Mouse (Mus musculus): Measurements from ENCODE around the gene Grik1. TPM values are rescaled to one million over a fixed set of nuclear protein-coding genes. Genes with fewer than 3 reads are reported as not detected.

The Grik1 gene
- polyA plus RNA-seq, 1 experiment from 2014 or later = 0.10 TPM

GRCm38 (mm10) chr16:87913781-87914180, 376.3 kb downstream of the Grik1 start:
- 74% methylated on average over 5 of the region's 5 CpGs for WGBS (ENCODE audit: insufficient replicate concordance)
- no peaks in the 10 kb centered on the region for H3K4me1 ChIP-seq
- no peak for ATAC-seq
- H3K27ac ChIP-seq = no peak overlapping the region
- no peaks in the 10 kb centered on the region for H3K9me3 ChIP-seq (replicated peaks)
- no peak overlapping the region for H3K9ac ChIP-seq
- no peaks in the 10 kb centered on the region for H3K36me3 ChIP-seq
- H3K4me2 ChIP-seq = no peak overlapping the region
- no peak overlapping the region for H3K4me3 ChIP-seq
- H3K27me3 ChIP-seq (replicated peaks) = no peaks in the 10 kb centered on the region

- H3K4me3 ChIP-seq = no peak overlapping the region
- no peaks in the 10 kb centered on the region for H3K4me1 ChIP-seq
- H3K9ac ChIP-seq = no peak overlapping the region
- ATAC-seq = no peak
- H3K4me2 ChIP-seq = no peak overlapping the region
- no peaks in the 10 kb centered on the region for H3K27me3 ChIP-seq (replicated peaks)
- H3K9me3 ChIP-seq (replicated peaks) = no peaks in the 10 kb centered on the region
- 37% methylated on average over 2 of the region's 2 CpGs for WGBS (ENCODE audit: insufficient replicate concordance)
- H3K36me3 ChIP-seq = no peaks in the 10 kb centered on the region
- H3K27ac ChIP-seq = no peak overlapping the region
Observed at GRCm38 (mm10) chr16:87911201-87911600, 378.9 kb downstream of the Grik1 start.

GRCm38 (mm10) chr16:87902049-87902448, 388.0 kb downstream of the Grik1 start:
- Histone ChIP-seq H3K9me3 (replicated peaks) (0 out of 2 replicates have a peak, but pooled peaks cover 6% of the 10 kb centered on the region), H3K36me3 (no peaks in the 10 kb centered on the region), H3K4me2 (no peak overlapping the region), H3K27ac (no peak overlapping the region), H3K4me3 (no peak overlapping the region), H3K9ac (no peak overlapping the region), H3K27me3 (replicated peaks) (no peaks in the 10 kb centered on the region), H3K4me1 (no peaks in the 10 kb centered on the region)
- no peak for ATAC-seq
- 77% methylated on average over 9 of the region's 9 CpGs for WGBS (ENCODE audit: insufficient replicate concordance)

GRCm38 (mm10) chr16:87901189-87901588, 388.9 kb downstream of the Grik1 start:
- Histone ChIP-seq H3K4me3 (no peak overlapping the region), H3K9ac (no peak overlapping the region), H3K27me3 (replicated peaks) (no peaks in the 10 kb centered on the region), H3K4me2 (no peak overlapping the region), H3K27ac (no peak overlapping the region), H3K4me1 (no peaks in the 10 kb centered on the region), H3K36me3 (no peaks in the 10 kb centered on the region), H3K9me3 (replicated peaks) (0 out of 2 replicates have a peak, but pooled peaks cover 6% of the 10 kb centered on the region)
- 63% methylated on average over 2 of the region's 2 CpGs for WGBS (ENCODE audit: insufficient replicate concordance)
- ATAC-seq = no peak

- Histone ChIP-seq H3K4me2 (no peak overlapping the region), H3K9ac (no peak overlapping the region), H3K4me3 (no peak overlapping the region), H3K36me3 (no peaks in the 10 kb centered on the region), H3K4me1 (no peaks in the 10 kb centered on the region), H3K27ac (no peak overlapping the region), H3K9me3 (replicated peaks) (no peaks in the 10 kb centered on the region), H3K27me3 (replicated peaks) (no peaks in the 10 kb centered on the region)
- no peak for ATAC-seq
- 65% methylated on average over 2 of the region's 2 CpGs for WGBS (ENCODE audit: insufficient replicate concordance)
Observed at GRCm38 (mm10) chr16:87875927-87876326, 414.1 kb downstream of the Grik1 start.

GRCm38 (mm10) chr16:87864526-87864925, 425.5 kb downstream of the Grik1 start:
- H3K27ac ChIP-seq = no peak overlapping the region
- no peak for ATAC-seq
- WGBS (ENCODE audit: insufficient replicate concordance) = 69% methylated on average over 6 of the region's 6 CpGs
- no peak overlapping the region for H3K4me3 ChIP-seq
- no peaks in the 10 kb centered on the region for H3K9me3 ChIP-seq (replicated peaks)
- H3K4me2 ChIP-seq = no peak overlapping the region
- H3K9ac ChIP-seq = no peak overlapping the region
- no peaks in the 10 kb centered on the region for H3K27me3 ChIP-seq (replicated peaks)
- H3K4me1 ChIP-seq = no peaks in the 10 kb centered on the region
- no peaks in the 10 kb centered on the region for H3K36me3 ChIP-seq

GRCm38 (mm10) chr16:87861722-87862121, 428.3 kb downstream of the Grik1 start:
- Histone ChIP-seq H3K4me3 (no peak overlapping the region), H3K9me3 (replicated peaks) (no peaks in the 10 kb centered on the region), H3K4me2 (no peak overlapping the region), H3K27me3 (replicated peaks) (no peaks in the 10 kb centered on the region), H3K27ac (no peak overlapping the region), H3K4me1 (no peaks in the 10 kb centered on the region), H3K36me3 (no peaks in the 10 kb centered on the region), H3K9ac (no peak overlapping the region)
- no peak for ATAC-seq
- WGBS (ENCODE audit: insufficient replicate concordance) = 57% methylated on average over 1 of the region's 1 CpGs

GRCm38 (mm10) chr16:87853451-87854085, 436.5 kb downstream of the Grik1 start:
- Histone ChIP-seq H3K9ac (no peak overlapping the region), H3K36me3 (no peaks in the 10 kb centered on the region), H3K4me2 (no peak overlapping the region), H3K4me3 (no peak overlapping the region), H3K9me3 (replicated peaks) (no peaks in the 10 kb centered on the region), H3K4me1 (no peaks in the 10 kb centered on the region), H3K27ac (no peak overlapping the region), H3K27me3 (replicated peaks) (no peaks in the 10 kb centered on the region)
- 62% methylated on average over 3 of the region's 3 CpGs for WGBS (ENCODE audit: insufficient replicate concordance)
- ATAC-seq = no peak

GRCm38 (mm10) chr16:87851550-87851949, 438.5 kb downstream of the Grik1 start:
- Histone ChIP-seq H3K4me1 (no peaks in the 10 kb centered on the region), H3K9me3 (replicated peaks) (no peaks in the 10 kb centered on the region), H3K4me2 (no peak overlapping the region), H3K27ac (no peak overlapping the region), H3K9ac (no peak overlapping the region), H3K4me3 (no peak overlapping the region), H3K27me3 (replicated peaks) (no peaks in the 10 kb centered on the region), H3K36me3 (no peaks in the 10 kb centered on the region)
- 57% methylated on average over 2 of the region's 2 CpGs for WGBS (ENCODE audit: insufficient replicate concordance)
- ATAC-seq = no peak

- no peaks in the 10 kb centered on the region for H3K9me3 ChIP-seq (replicated peaks)
- no peak for ATAC-seq
- no peak overlapping the region for H3K4me3 ChIP-seq
- 69% methylated on average over 3 of the region's 3 CpGs for WGBS (ENCODE audit: insufficient replicate concordance)
- H3K27ac ChIP-seq = no peak overlapping the region
- H3K4me1 ChIP-seq = no peaks in the 10 kb centered on the region
- H3K27me3 ChIP-seq (replicated peaks) = no peaks in the 10 kb centered on the region
- H3K36me3 ChIP-seq = no peaks in the 10 kb centered on the region
- H3K4me2 ChIP-seq = no peak overlapping the region
- no peak overlapping the region for H3K9ac ChIP-seq
Observed at GRCm38 (mm10) chr16:87848799-87849198, 441.3 kb downstream of the Grik1 start.

Other genes with a start within 250 kb of the Grik1 start
- not detected in 2 replicates for gene Cldn17, start 216.7 kb upstream of the Grik1 start, polyA plus RNA-seq (2016; fragmentation: Nextera tagmentation; extraction: Ambion mirVana)